Mouse (Mus musculus): ENCODE measurements at regions not wholly inside any gene's neighbourhood (a gene's known extent, or its start where the extent isn't known, plus 50 kb on each side); places are given as distances from the start of the nearest gene placed in this dataset.

- TF ChIP-seq POLR2A (IDR thresholded peaks at IDR 0.05; ENCODE audit: low read depth, low read length) (no peak), CTCF (IDR thresholded peaks at IDR 0.05; ENCODE audit: extremely low read depth, insufficient read depth, insufficient read length, insufficient replicate concordance) (no peak)
These were observed 194.0 kb upstream of the Tgfbr2 start for GRCm38 (mm10) chr9:116369059-116369718.

Data from spleen, adult 2 months (tissue).